Mouse (Mus musculus) thymus, adult 2 months (tissue): Measurements from ENCODE around the gene Sorbs2. TPM values are rescaled to one million over a fixed set of nuclear protein-coding genes. Genes with fewer than 3 reads are reported as not detected.

Experiments used
- DNase-seq: peaks from one replicate; pipeline ENCODE4 v3.0.0; 2021
- H3K27ac ChIP-seq: fragments of 200-500 bp; 2 replicates; pipeline ENCODE4 v1.5.1; 2012; ENCODE audit warnings: low read length, control low read depth; ENCODE audit not compliant: control insufficient read depth, insufficient read depth
- H3K27me3 ChIP-seq: fragments of 200-500 bp; 2 replicates; pipeline ENCODE4 v1.6.1; 2012; ENCODE audit warnings: mild to moderate bottlenecking, low read length, moderate library complexity, mixed read lengths; ENCODE audit not compliant: control insufficient read depth, insufficient read depth
- H3K36me3 ChIP-seq: fragments of 200-500 bp; 2 replicates; pipeline ENCODE4 v1.6.1; 2012; ENCODE audit warnings: mild to moderate bottlenecking, low read length, moderate library complexity; ENCODE audit not compliant: control insufficient read depth, insufficient read depth
- H3K4me1 ChIP-seq: fragments of 200-500 bp; replicated peaks from 2 replicates; pipeline ENCODE4 v1.6.1; 2012; ENCODE audit warnings: low read length; ENCODE audit not compliant: control insufficient read depth, insufficient read depth
- H3K4me3 ChIP-seq: fragments of 200-500 bp; 2 replicates; pipeline ENCODE4 v1.5.1; 2012; ENCODE audit warnings: mild to moderate bottlenecking, low read length, control low read depth, moderate library complexity; ENCODE audit not compliant: control insufficient read depth, insufficient read depth
- CTCF ChIP-seq: fragments of 200-500 bp; IDR thresholded peaks from 2 replicates; pipeline ENCODE4 v1.5.1; 2012; ENCODE audit warnings: mild to moderate bottlenecking, control low read depth, low read length, moderate library complexity, borderline replicate concordance; ENCODE audit not compliant: control insufficient read depth, poor library complexity, insufficient read depth; ENCODE audit errors: extremely low read depth
- POLR2A ChIP-seq: fragments of 200-500 bp; IDR thresholded peaks from 2 replicates; pipeline ENCODE4 v1.6.1; 2012; ENCODE audit warnings: mild to moderate bottlenecking, low read length, control low read depth, moderate library complexity; ENCODE audit not compliant: control insufficient read depth, poor library complexity, insufficient read depth; ENCODE audit errors: extremely low read depth
- WGBS: fragments of 180-500 bp; shearing (Covaris S2); methylation state at CpG from one replicate; pipeline ENCODE4 v1.1.7; 2018; 5-methylcytosine and 5-hydroxymethylcytosine counted together
- polyA plus RNA-seq: library from polyadenylated mRNA; depleted of rRNA; stranded (reverse); fragments of >200 nt; gene quantifications from 2 replicates; pipeline ENCODE4 v1.2.3, GENCODE M21; 2012

Sorbs2 gene
- polyA plus RNA-seq, 1 experiment, result 9.0 TPM

- 65% methylated on average over 4 of the region's 4 CpGs for WGBS
- H3K4me1 ChIP-seq, result no peaks in the 10 kb centered on the region
- no peaks in the 10 kb centered on the region for H3K36me3 ChIP-seq
- no peak for TF ChIP-seq POLR2A
- no peak for TF ChIP-seq CTCF
- no peak overlapping the region for H3K4me3 ChIP-seq
- H3K27me3 ChIP-seq, result no peaks in the 10 kb centered on the region
- H3K27ac ChIP-seq, result no peak overlapping the region
- DNase-seq, result no peak
These were observed 1.2 kb upstream of the Sorbs2 start for GRCm38 (mm10) chr8:45506376-45506775.

GRCm38 (mm10) chr8:45507277-45507633, 333 bp upstream of the Sorbs2 start:
- H3K4me3 ChIP-seq, result no peak overlapping the region
- no peak overlapping the region for H3K27ac ChIP-seq
- no peaks in the 10 kb centered on the region for H3K36me3 ChIP-seq
- no peaks in the 10 kb centered on the region for H3K27me3 ChIP-seq
- DNase-seq, result no peak
- H3K4me1 ChIP-seq, result no peaks in the 10 kb centered on the region
- TF ChIP-seq CTCF (no peak), POLR2A (no peak)
- 82% methylated on average over 8 of the region's 8 CpGs for WGBS

- no peak for DNase-seq
- no peak overlapping the region for H3K4me3 ChIP-seq
These were observed 1.0 kb downstream of the Sorbs2 start for GRCm38 (mm10) chr8:45508521-45509104.

GRCm38 (mm10) chr8:45512369-45512768, 4.8 kb downstream of the Sorbs2 start:
- Histone ChIP-seq H3K27ac (no peak overlapping the region), H3K27me3 (no peaks in the 10 kb centered on the region), H3K4me1 (no peaks in the 10 kb centered on the region), H3K4me3 (no peak overlapping the region), H3K36me3 (no peaks in the 10 kb centered on the region)
- DNase-seq, result no peak
- TF ChIP-seq CTCF, result no peak
- no peak for TF ChIP-seq POLR2A

More at GRCm38 (mm10) chr8:45508521-45509104, 1.0 kb downstream of the Sorbs2 start:
- Histone ChIP-seq H3K4me1 (no peaks in the 10 kb centered on the region), H3K36me3 (no peaks in the 10 kb centered on the region), H3K27ac (no peak overlapping the region), H3K27me3 (no peaks in the 10 kb centered on the region)
- WGBS, result 89% methylated on average over 7 of the region's 7 CpGs
- TF ChIP-seq CTCF, result no peak
- TF ChIP-seq POLR2A, result no peak

GRCm38 (mm10) chr8:45521595-45521994, 14.0 kb downstream of the Sorbs2 start:
- TF ChIP-seq CTCF (no peak), POLR2A (no peak)
- Histone ChIP-seq H3K27me3 (no peaks in the 10 kb centered on the region), H3K4me3 (no peak overlapping the region), H3K36me3 (no peaks in the 10 kb centered on the region), H3K27ac (no peak overlapping the region), H3K4me1 (no peaks in the 10 kb centered on the region)
- DNase-seq, result no peak
- 86% methylated on average over 6 of the region's 6 CpGs for WGBS

GRCm38 (mm10) chr8:45527708-45528107, 20.1 kb downstream of the Sorbs2 start:
- no peak overlapping the region for H3K4me3 ChIP-seq
- H3K27me3 ChIP-seq, result no peaks in the 10 kb centered on the region
- 82% methylated on average over 2 of the region's 2 CpGs for WGBS
- DNase-seq, result no peak
- H3K4me1 ChIP-seq, result no peaks in the 10 kb centered on the region
- H3K36me3 ChIP-seq, result no peaks in the 10 kb centered on the region
- no peak for TF ChIP-seq CTCF
- no peak for TF ChIP-seq POLR2A
- H3K27ac ChIP-seq, result no peak overlapping the region

GRCm38 (mm10) chr8:45528890-45529289, 21.3 kb downstream of the Sorbs2 start:
- H3K27me3 ChIP-seq, result no peaks in the 10 kb centered on the region
- no peak overlapping the region for H3K4me3 ChIP-seq
- TF ChIP-seq POLR2A (no peak), CTCF (no peak)
- no peaks in the 10 kb centered on the region for H3K36me3 ChIP-seq
- H3K27ac ChIP-seq, result no peak overlapping the region
- WGBS, result 74% methylated on average over 2 of the region's 2 CpGs
- DNase-seq, result no peak
- no peaks in the 10 kb centered on the region for H3K4me1 ChIP-seq

GRCm38 (mm10) chr8:45536578-45536977, 29.0 kb downstream of the Sorbs2 start:
- Histone ChIP-seq H3K4me3 (no peak overlapping the region), H3K27me3 (no peaks in the 10 kb centered on the region), H3K4me1 (no peaks in the 10 kb centered on the region), H3K27ac (no peak overlapping the region), H3K36me3 (no peaks in the 10 kb centered on the region)
- TF ChIP-seq CTCF (no peak), POLR2A (no peak)
- 93% methylated on average over 9 of the region's 9 CpGs for WGBS
- DNase-seq, result no peak
